Mouse (Mus musculus) layer of hippocampus, postnatal 25 days (tissue): ENCODE data around the gene Fam78a. TPM values are rescaled to one million over a fixed set of nuclear protein-coding genes. Genes with fewer than 3 reads are reported as not detected.

Experiments
- DNase-seq, 2 experiments: peaks; one replicate each; pipeline ENCODE4 v3.0.0; 2022; ENCODE audit warnings: mixed read lengths in 2 of 2, low spot score in 1 of 2; ENCODE audit errors: extremely low spot score in 1 of 2
- total RNA-seq, 2 experiments: library from RNA; stranded (reverse); gene quantifications; 2 replicates each; pipeline ENCODE4 v1.2.3; 2021

Fam78a gene
- total RNA-seq, 2 experiments from 2014 or later, result 3.2 to 6.3 TPM

DNA sequence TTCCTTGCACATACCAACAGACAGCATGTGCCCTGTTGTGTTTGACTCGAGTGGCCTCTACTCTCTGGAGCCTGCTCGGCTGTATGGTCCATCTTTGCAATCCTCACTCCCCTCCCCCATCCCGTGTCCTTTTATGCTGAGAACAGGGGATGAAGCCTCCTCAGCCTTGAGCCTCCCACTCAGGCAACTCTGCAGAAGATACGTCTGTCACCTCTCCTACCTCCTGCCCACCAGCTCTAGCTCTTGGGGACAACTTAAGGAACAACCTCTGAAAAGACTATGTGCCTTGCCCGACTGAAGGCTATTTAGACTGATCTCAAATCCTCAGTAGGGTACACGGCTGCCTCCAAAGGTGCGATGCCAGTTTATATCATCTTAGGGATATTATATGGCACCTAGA lies 18.9 kb upstream of the Fam78a start:
- no peak for DNase-seq

- DNase-seq, result no peak
Observed at GRCm38 (mm10) chr2:32102944-32103343, 18.3 kb upstream of the Fam78a start.

DNA sequence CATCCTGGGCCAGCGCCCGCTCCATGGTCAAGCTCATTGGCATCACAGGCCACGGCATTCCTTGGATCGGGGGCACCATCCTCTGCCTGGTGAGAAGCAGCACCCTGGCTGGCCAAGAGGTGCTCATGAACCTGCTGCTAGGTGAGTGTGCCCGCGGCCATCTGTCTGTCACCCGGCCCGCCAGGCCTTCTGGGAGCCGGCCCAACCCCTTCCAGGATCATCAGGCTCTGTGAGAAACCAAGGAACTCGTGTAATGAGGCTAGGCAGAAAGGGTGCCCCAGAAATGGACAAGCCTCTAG lies 11.4 kb upstream of the Fam78a start:
- no peak for DNase-seq

GRCm38 (mm10) chr2:32095351-32096121 lies 10.9 kb upstream of the Fam78a start, which contains the start of gene Plpp7:
Gene Plpp7, plus strand, starts transcription at chr2:32095528.
- DNase-seq, result peak; percentile 61 to 69

- DNase-seq, result no peak
Observed at GRCm38 (mm10) chr2:32094001-32094707, 9.5 kb upstream of the Fam78a start.

GRCm38 (mm10) chr2:32091956-32092355 lies 7.3 kb upstream of the Fam78a start:
- DNase-seq, result no peak

GRCm38 (mm10) chr2:32090145-32090544 lies 5.5 kb upstream of the Fam78a start:
- DNase-seq, result no peak

DNA sequence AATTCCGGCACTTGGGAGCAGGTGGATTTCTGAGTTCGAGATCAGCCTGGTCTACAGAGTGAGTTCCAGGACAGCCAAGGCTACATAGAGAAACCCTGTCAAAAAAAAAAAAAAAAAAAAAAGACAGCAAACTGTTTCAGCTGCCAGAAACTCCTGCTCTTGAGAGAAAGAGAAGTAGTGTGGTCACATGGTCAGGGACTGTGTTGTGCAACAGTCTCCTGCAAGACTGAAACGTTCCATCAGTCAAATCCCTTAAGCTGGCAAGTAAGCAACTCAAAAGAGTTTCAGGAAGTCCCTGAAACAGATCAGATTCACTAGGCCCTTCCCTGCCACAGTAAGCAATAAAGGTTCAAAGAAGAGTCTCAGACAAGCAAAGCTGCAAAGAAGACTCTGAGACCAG lies 4.9 kb upstream of the Fam78a start:
- no peak for DNase-seq

DNA sequence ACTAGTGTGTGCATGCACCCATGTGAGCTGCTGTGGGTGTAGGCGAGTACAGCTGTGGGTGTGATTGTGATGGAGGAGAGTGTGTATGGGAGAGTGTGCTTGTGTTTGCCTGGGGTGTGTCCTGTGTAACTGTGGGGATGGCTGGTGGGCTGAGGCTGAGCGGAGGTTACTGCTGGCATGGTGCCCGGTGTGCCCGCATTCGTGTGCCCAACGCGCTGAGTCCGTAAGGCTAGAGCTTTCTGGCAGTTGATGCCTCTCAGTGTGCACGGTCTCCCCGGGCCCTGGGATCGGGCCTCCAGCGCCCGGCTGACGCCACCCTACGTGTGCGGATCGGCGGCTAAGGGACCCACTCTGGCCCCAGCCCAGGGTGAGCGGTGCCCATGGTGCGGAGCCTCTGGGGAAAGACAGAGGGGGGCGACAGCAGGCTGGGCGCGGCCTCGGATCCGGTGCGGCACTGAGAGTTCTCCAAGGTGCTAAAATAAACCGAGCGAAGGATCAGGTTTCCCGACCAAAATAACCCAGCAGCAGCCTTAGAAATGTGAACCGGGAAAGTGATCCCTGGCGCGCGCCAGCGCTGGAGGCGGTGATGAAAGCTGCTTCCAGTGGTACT lies 3.8 kb upstream of the Fam78a start:
- no peak for DNase-seq

- DNase-seq, result no peak
Observed at GRCm38 (mm10) chr2:32087606-32088005, 2.9 kb upstream of the Fam78a start.

GRCm38 (mm10) chr2:32085231-32085630 lies 574 bp upstream of the Fam78a start:
- DNase-seq, result no peak

DNA sequence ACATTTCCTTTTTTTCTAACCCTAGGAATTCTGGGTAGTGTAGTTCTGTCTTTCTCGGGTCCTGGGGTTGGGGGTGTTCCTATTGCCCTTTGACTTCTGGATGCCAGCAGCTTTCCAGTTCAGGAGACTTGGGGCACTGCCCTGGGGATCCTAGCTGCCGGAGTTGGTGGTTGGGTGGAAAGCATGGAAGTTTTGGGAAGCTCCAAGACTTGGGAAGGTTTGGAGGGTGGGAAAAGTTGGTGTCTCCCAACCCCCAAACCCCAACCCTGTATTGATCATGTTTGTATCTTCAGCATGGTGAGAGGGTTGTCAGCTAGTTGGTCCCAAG lies 179 bp upstream of the Fam78a start:
- DNase-seq, result no peak

GRCm38 (mm10) chr2:32083159-32084011 lies 1.3 kb downstream of the Fam78a start:
- DNase-seq, result no peak

DNA sequence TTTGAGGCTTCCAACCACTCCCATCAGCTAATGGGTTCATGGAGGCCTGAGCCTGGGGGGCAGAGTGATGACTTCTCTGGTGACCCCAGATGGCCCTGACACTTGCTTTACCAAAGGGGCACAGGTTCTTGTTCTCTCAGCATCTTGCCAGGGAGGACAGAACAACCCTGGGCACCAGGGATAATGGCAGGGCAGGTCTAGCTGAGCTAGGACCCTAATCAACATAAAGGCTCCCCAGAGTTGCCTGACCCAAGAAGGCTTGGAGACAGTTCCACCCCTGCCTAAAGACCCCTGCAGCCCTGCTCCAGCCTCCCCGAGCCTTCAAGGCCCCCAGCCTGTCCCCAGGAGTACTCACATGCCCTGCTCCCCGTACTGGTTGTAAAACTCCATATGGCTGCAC lies 2.4 kb downstream of the Fam78a start:
- no peak for DNase-seq

- DNase-seq, result no peak
Observed at GRCm38 (mm10) chr2:32081296-32081929, 3.2 kb downstream of the Fam78a start.

- no peak for DNase-seq
Observed at GRCm38 (mm10) chr2:32080681-32081080, 4.0 kb downstream of the Fam78a start.

- DNase-seq, result no peak
Observed at GRCm38 (mm10) chr2:32079191-32079725, 5.4 kb downstream of the Fam78a start.

DNA sequence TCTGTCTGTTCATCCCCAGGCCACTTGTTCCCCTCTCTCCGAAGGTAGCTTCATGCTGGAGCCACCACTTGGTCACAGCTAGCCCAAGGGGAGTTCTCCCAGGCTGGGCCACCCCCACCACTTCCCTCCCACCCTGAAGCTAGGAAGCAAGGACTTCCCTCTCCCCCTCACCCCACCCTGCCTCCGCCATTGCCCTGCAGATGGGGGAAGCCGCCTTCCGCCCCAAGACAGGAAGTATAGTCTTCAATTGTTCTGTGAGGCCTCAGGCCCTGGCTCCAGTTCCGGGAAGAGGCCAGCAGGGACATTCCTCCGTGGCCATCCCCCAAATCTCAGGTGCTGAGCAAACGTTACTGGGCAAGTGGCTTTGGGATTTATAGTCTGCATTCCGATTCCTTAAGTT lies 6.1 kb downstream of the Fam78a start:
- DNase-seq, result no peak

DNA sequence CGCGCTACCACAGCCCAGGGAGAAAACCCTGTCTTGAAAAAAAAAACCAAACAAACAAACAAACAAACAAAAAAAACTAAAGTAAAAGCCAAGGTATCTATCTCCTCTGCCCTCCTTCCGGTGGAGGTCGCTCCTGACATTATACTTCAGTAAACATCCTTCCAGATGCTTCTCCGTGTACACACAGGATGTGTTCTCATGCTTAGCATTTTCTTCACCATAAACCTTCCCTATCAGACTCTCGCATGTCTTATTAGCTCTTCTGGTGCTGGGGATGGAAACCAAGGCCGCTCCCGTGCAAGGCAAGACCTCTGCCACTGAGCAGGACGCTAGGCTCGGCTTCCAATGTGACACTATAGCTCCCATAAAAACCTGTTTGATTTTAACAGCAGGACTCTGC lies 6.9 kb downstream of the Fam78a start:
- no peak for DNase-seq

GRCm38 (mm10) chr2:32075368-32075767 lies 9.3 kb downstream of the Fam78a start:
- no peak for DNase-seq
